Mouse (Mus musculus) MEL (cell line): ENCODE results near the gene Myg1. TPM values are rescaled to one million over a fixed set of nuclear protein-coding genes. Genes with fewer than 3 reads are reported as not detected.

ENCODE experiments used
- DNase-seq: peaks from one replicate; pipeline ENCODE4 v3.0.0; 2011; ENCODE audit warnings: low read depth, low spot score
- H3K27ac ChIP-seq: 2 replicates; pipeline ENCODE4 v1.5.1; 2012; ENCODE audit warnings: low read depth, mild to moderate bottlenecking, control low read depth, low read length, moderate library complexity; ENCODE audit not compliant: control insufficient read depth
- H3K27me3 ChIP-seq, 2 experiments: fragments of 150-350 bp in 1 of 2; sonication (generic) in 1 of 2; 2 replicates each; pipeline ENCODE4 v1.6.1; 2012; ENCODE audit warnings: low read length in 2 of 2, mild to moderate bottlenecking in 2 of 2, improper control_type of control experiment in 1 of 2, moderate library complexity in 1 of 2; ENCODE audit not compliant: insufficient read depth in 2 of 2, control insufficient read depth in 1 of 2
- H3K36me3 ChIP-seq, 2 experiments: 2 replicates each; pipeline ENCODE4 v1.6.1; 2012 to 2014; ENCODE audit warnings: low read length in 2 of 2, improper control_type of control experiment in 1 of 2, inconsistent platforms in 1 of 2, mild to moderate bottlenecking in 1 of 2; ENCODE audit not compliant: insufficient read depth in 2 of 2, control insufficient read depth in 1 of 2
- H3K4me1 ChIP-seq, 2 experiments: fragments of 150-350 bp in 1 of 2; sonication (generic) in 1 of 2; 2 replicates each; pipeline ENCODE4 v1.6.1; 2012; ENCODE audit warnings: low read length in 2 of 2, improper control_type of control experiment in 1 of 2, mild to moderate bottlenecking in 1 of 2; ENCODE audit not compliant: insufficient read depth in 2 of 2, control insufficient read depth in 1 of 2
- H3K4me3 ChIP-seq, 2 experiments: fragments of 150-350 bp in 1 of 2; sonication (generic) in 1 of 2; 2 replicates each; pipeline ENCODE4 v1.5.1; 2012; ENCODE audit warnings: low read depth in 2 of 2, low read length in 2 of 2, mild to moderate bottlenecking in 2 of 2, moderate library complexity in 2 of 2, control low read depth in 1 of 2, improper control_type of control experiment in 1 of 2; ENCODE audit not compliant: control insufficient read depth in 1 of 2, insufficient read depth in 1 of 2
- H3K79me2 ChIP-seq: 2 replicates; pipeline ENCODE4 v1.6.1; 2012; ENCODE audit warnings: mild to moderate bottlenecking, low read length, moderate library complexity; ENCODE audit not compliant: control insufficient read depth, poor library complexity, insufficient read depth
- H3K9ac ChIP-seq: 2 replicates; pipeline ENCODE4 v1.6.1; 2012; ENCODE audit warnings: low read depth, mild to moderate bottlenecking, control low read depth, low read length, moderate library complexity; ENCODE audit not compliant: control insufficient read depth, poor library complexity, severe bottlenecking
- H3K9me3 ChIP-seq: fragments of 150-350 bp; sonication (generic); replicated peaks from 2 replicates; pipeline ENCODE4 v1.6.1; 2012; ENCODE audit warnings: mild to moderate bottlenecking, low read length, improper control_type of control experiment, moderate library complexity; ENCODE audit not compliant: insufficient read depth
- CTCF ChIP-seq, 3 experiments: IDR thresholded peaks in 2 of 3; conservative IDR thresholded peaks in 1 of 3; 2 replicates each; pipeline ENCODE4 v1.5.1; 2011 to 2012; ENCODE audit warnings: low read length in 3 of 3, low read depth in 2 of 3, mild to moderate bottlenecking in 2 of 3, improper control_type of control experiment in 1 of 3, inconsistent platforms in 1 of 3, mixed read lengths in 1 of 3, moderate library complexity in 1 of 3; ENCODE audit not compliant: control insufficient read depth in 1 of 3, insufficient read depth in 1 of 3, poor library complexity in 1 of 3, severe bottlenecking in 1 of 3
- ELF1 ChIP-seq: IDR thresholded peaks from 2 replicates; pipeline ENCODE4 v1.6.1; 2014; ENCODE audit warnings: low read depth, mild to moderate bottlenecking, inconsistent platforms, low read length, improper control_type of control experiment, moderate library complexity
- ETS1 ChIP-seq: IDR thresholded peaks from 2 replicates; pipeline ENCODE4 v1.6.1; 2012; ENCODE audit warnings: low read depth, mild to moderate bottlenecking, inconsistent platforms, low read length, improper control_type of control experiment, moderate library complexity
- GABPA ChIP-seq: IDR thresholded peaks from 2 replicates; pipeline ENCODE4 v1.6.1; 2012; ENCODE audit warnings: low read depth, mild to moderate bottlenecking, inconsistent platforms, low read length, improper control_type of control experiment, moderate library complexity
- GATA1 ChIP-seq: IDR thresholded peaks from 2 replicates; pipeline ENCODE4 v1.6.1; 2011; ENCODE audit warnings: low read depth, low read length, improper control_type of control experiment
- JUND ChIP-seq: IDR thresholded peaks from 2 replicates; pipeline ENCODE4 v1.6.1; 2011; ENCODE audit warnings: low read depth, mild to moderate bottlenecking, improper control_type of control experiment, low read length
- MAFK ChIP-seq: IDR thresholded peaks from 2 replicates; pipeline ENCODE4 v1.6.1; 2011; ENCODE audit warnings: low read depth, mild to moderate bottlenecking, low read length, improper control_type of control experiment, borderline replicate concordance
- MAZ ChIP-seq: IDR thresholded peaks from 2 replicates; pipeline ENCODE4 v1.6.1; 2012; ENCODE audit warnings: low read depth, mild to moderate bottlenecking, inconsistent platforms, low read length, improper control_type of control experiment
- MEF2A ChIP-seq: IDR thresholded peaks from 2 replicates; pipeline ENCODE4 v1.6.1; 2014; ENCODE audit warnings: low read depth, mild to moderate bottlenecking, inconsistent platforms, low read length, improper control_type of control experiment; ENCODE audit not compliant: poor library complexity, insufficient replicate concordance, severe bottlenecking; ENCODE audit errors: extremely low read depth
- MYC ChIP-seq: IDR thresholded peaks from 2 replicates; pipeline ENCODE4 v1.6.1; 2011; ENCODE audit warnings: low read depth, mild to moderate bottlenecking, low read length, improper control_type of control experiment, moderate library complexity
- NELFE ChIP-seq: IDR thresholded peaks from 2 replicates; pipeline ENCODE4 v1.6.1; 2011; ENCODE audit warnings: low read depth, low read length, improper control_type of control experiment
- NRF1 ChIP-seq: IDR thresholded peaks from 2 replicates; pipeline ENCODE4 v1.6.1; 2014; ENCODE audit warnings: low read depth, mild to moderate bottlenecking, inconsistent platforms, low read length, improper control_type of control experiment, moderate library complexity; ENCODE audit not compliant: poor library complexity, insufficient read depth, severe bottlenecking
- POLR2A ChIP-seq, 2 experiments: IDR thresholded peaks; 2 replicates each; pipeline ENCODE4 v1.6.1; 2011 to 2012; ENCODE audit warnings: low read length in 2 of 2, mild to moderate bottlenecking in 2 of 2, control low read depth in 1 of 2, improper control_type of control experiment in 1 of 2, low read depth in 1 of 2, moderate library complexity in 1 of 2; ENCODE audit not compliant: control insufficient read depth in 1 of 2, insufficient read depth in 1 of 2, poor library complexity in 1 of 2
- POLR2AphosphoS2 ChIP-seq: IDR thresholded peaks from 2 replicates; pipeline ENCODE4 v1.6.1; 2011; ENCODE audit warnings: low read length, improper control_type of control experiment
- RCOR1 ChIP-seq: IDR thresholded peaks from 2 replicates; pipeline ENCODE4 v1.6.1; 2012; ENCODE audit warnings: low read depth, mild to moderate bottlenecking, inconsistent platforms, low read length, improper control_type of control experiment
- SIN3A ChIP-seq: IDR thresholded peaks from 2 replicates; pipeline ENCODE4 v1.6.1; 2012; ENCODE audit warnings: low read length, improper control_type of control experiment, inconsistent platforms
- SMC3 ChIP-seq: IDR thresholded peaks from 2 replicates; pipeline ENCODE4 v1.6.1; 2011; ENCODE audit warnings: low read depth, low read length, improper control_type of control experiment
- TBP ChIP-seq: IDR thresholded peaks from 2 replicates; pipeline ENCODE4 v1.8.0; 2011; ENCODE audit warnings: low read depth, low read length, improper control_type of control experiment
- TCF12 ChIP-seq: IDR thresholded peaks from 2 replicates; pipeline ENCODE4 v1.6.1; 2014; ENCODE audit warnings: low read depth, mild to moderate bottlenecking, inconsistent platforms, low read length, improper control_type of control experiment, moderate library complexity
- USF1 ChIP-seq: IDR thresholded peaks from 2 replicates; pipeline ENCODE4 v1.6.1; 2014; ENCODE audit warnings: low read depth, mild to moderate bottlenecking, inconsistent platforms, low read length, improper control_type of control experiment, moderate library complexity
- ZKSCAN1 ChIP-seq: IDR thresholded peaks from 2 replicates; pipeline ENCODE4 v1.6.1; 2012; ENCODE audit warnings: low read depth, mild to moderate bottlenecking, inconsistent platforms, low read length, improper control_type of control experiment, moderate library complexity
- ZMIZ1 ChIP-seq: IDR thresholded peaks from 2 replicates; pipeline ENCODE4 v1.6.1; 2012; ENCODE audit warnings: low read depth, mild to moderate bottlenecking, inconsistent platforms, low read length, improper control_type of control experiment, moderate library complexity
- polyA plus RNA-seq, 2 experiments: library from polyadenylated mRNA; stranded (reverse) in 1 of 2; unstranded in 1 of 2; fragments of >175 nt in 1 of 2; fragments of >200 nt in 1 of 2; gene quantifications; 2 replicates each; pipeline versions ENCODE4 v1.2.1 to v1.2.4; 2012; ENCODE audit warnings: low replicate concordance in 2 of 2, low read depth in 1 of 2; ENCODE audit not compliant: insufficient read length in 2 of 2, insufficient read depth in 1 of 2, missing spikeins in 1 of 2
- total RNA-seq: library from RNA; depleted of rRNA; stranded (reverse); fragments of 300-350 nt; gene quantifications from 2 replicates; pipeline ENCODE4 v1.2.3, GENCODE M21; 2012

The Myg1 gene
- total and polyA plus RNA-seq, 3 experiments, result 135 to 292 (median 140) TPM

GRCm38 (mm10) chr15:102326022-102326576, 5.4 kb upstream of the Myg1 start, which contains the start of gene Pfdn5 (continued):
- TF ChIP-seq MEF2A (no peak), MYC (peak; percentile 77; the same call in 1 of the 2 replicates)

- Histone ChIP-seq H3K27me3 (no peaks in the 10 kb centered on the region), H3K9ac (peak overlapping the region; percentile 87), H3K36me3 (peaks cover 2 to 6% of the 10 kb centered on the region in 2 experiments; a peak in 3 of 4 replicates), H3K27ac (peak overlapping the region; percentile 73; the same call in 1 of the 2 replicates), H3K9me3 (no peaks in the 10 kb centered on the region), H3K4me1 (peaks cover 4 to 7% of the 10 kb centered on the region in 2 experiments; a peak in 3 of 4 replicates), H3K4me3 (peak overlapping the region; percentile 82 to 90)
- DNase-seq, result no peak
- no peak for TF ChIP-seq SMC3
- no peak for TF ChIP-seq ZMIZ1
- TF ChIP-seq ETS1, result no peak
- TF ChIP-seq RCOR1, result no peak
- no peak for TF ChIP-seq MAZ
- TF ChIP-seq MAFK, result no peak
- no peak for TF ChIP-seq POLR2A (IDR thresholded peaks at IDR 0.05; ENCODE audit: control insufficient read depth in 1 of 2, insufficient read depth in 1 of 2, low read depth in 1 of 2, low read length in 2 of 2, poor library complexity in 1 of 2)
- no peak for TF ChIP-seq USF1
- no peak for TF ChIP-seq JUND
- no peak for TF ChIP-seq TBP
- TF ChIP-seq ELF1, result no peak
- TF ChIP-seq, all 39 proteins: peak for 0
- peaks cover 14% of the 10 kb centered on the region for H3K79me2 ChIP-seq
Measured at GRCm38 (mm10) chr15:102326892-102327291, 4.6 kb upstream of the Myg1 start.

- no peak for TF ChIP-seq TCF12
- no peak for TF ChIP-seq ELF1
- TF ChIP-seq POLR2AphosphoS2, result no peak
- no peak for TF ChIP-seq RCOR1
- TF ChIP-seq SIN3A, result no peak
- no peak for TF ChIP-seq ZMIZ1
- TF ChIP-seq ZKSCAN1, result no peak
- no peak for TF ChIP-seq CTCF (IDR thresholded peaks at IDR 0.05 in 2 of 3, conservative IDR thresholded peaks at IDR 0.05 in 1 of 3; ENCODE audit: control insufficient read depth in 1 of 3, insufficient read depth in 1 of 3, low read depth in 2 of 3, low read length in 3 of 3, poor library complexity in 1 of 3, severe bottlenecking in 1 of 3)
- TF ChIP-seq NELFE, result no peak
- TF ChIP-seq TBP, result no peak
- no peak for TF ChIP-seq JUND
- TF ChIP-seq GATA1, result no peak
- TF ChIP-seq NRF1, result no peak
- no peak for TF ChIP-seq GABPA
- TF ChIP-seq, all 39 proteins: peak for 0
- H3K4me3 ChIP-seq, result no peak overlapping the region
- H3K9me3 ChIP-seq, result no peaks in the 10 kb centered on the region
- H3K27ac ChIP-seq, result no peak overlapping the region
- H3K27me3 ChIP-seq, result no peaks in the 10 kb centered on the region
- peak; percentile 65 for DNase-seq
- H3K79me2 ChIP-seq, result peaks cover 19% of the 10 kb centered on the region
- H3K9ac ChIP-seq, result no peak overlapping the region
- peaks cover 11% of the 10 kb centered on the region in 2 experiments for H3K36me3 ChIP-seq
- H3K4me1 ChIP-seq, result peaks cover 2 to 9% of the 10 kb centered on the region in 2 experiments; a peak in 3 of 4 replicates
Measured at GRCm38 (mm10) chr15:102335254-102335653, 3.7 kb downstream of the Myg1 start.
